Comparison of ENCODE assay signal across 8 mouse cellular contexts in the genomic region with DNA sequence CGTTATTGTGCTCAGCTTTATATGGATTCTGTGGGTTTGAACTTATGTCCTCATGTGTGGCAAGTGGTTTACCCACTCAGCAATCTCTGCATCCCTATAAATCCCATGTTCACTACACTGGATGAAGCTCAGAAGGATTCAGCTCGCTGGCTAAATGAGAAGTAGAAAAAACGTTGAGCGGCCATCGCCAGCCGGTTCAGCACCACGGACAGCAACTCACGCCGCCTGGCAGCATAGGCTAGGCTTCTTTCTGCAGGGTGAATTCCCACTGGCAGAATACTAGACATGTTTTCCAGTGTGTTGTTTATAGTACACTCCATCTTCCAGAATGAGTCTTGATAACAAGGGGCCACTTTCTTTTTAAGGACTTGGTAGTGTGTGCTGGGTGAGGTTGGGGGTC.
A peak's percentile ranks its signal among the peaks of the same experiment; 100 is the strongest.
DNase-seq lines count a peak whose midpoint lies in the region; ATAC-seq and TF ChIP-seq lines count a peak whose summit lies in the region.

No protein-coding gene starts in this region.

- no peak overlapping the region for H3K27ac ChIP-seq in heart, embryonic 11.5 days (ENCODE audit: low read depth, low read length)
- H3K27ac ChIP-seq in stomach, postnatal 0 days (replicated peaks) = no peak overlapping the region

- H3K9ac ChIP-seq in heart, embryonic 11.5 days (ENCODE audit: low read depth, low read length) = no peak overlapping the region
- no peak overlapping the region for H3K9ac ChIP-seq in stomach, postnatal 0 days (ENCODE audit: low read length)

- H3K4me1 ChIP-seq in heart, embryonic 11.5 days (ENCODE audit: control insufficient read depth, insufficient read depth, low read length) = no peaks in the 10 kb centered on the region
- no peaks in the 10 kb centered on the region for H3K4me1 ChIP-seq in stomach, postnatal 0 days (replicated peaks; ENCODE audit: control insufficient read depth, insufficient read depth)

- TF ChIP-seq EP300 in stomach, postnatal 0 days (optimal IDR thresholded peaks at IDR 0.05) = no peak

- WGBS in heart, embryonic 11.5 days (ENCODE audit: insufficient replicate concordance) = 7% methylated on average over 9 of the region's 9 CpGs
- WGBS in stomach, postnatal 0 days = 4% methylated on average over 9 of the region's 9 CpGs

- intact Hi-C loops in heart, postnatal 10 days (cut with DNase I) = no loop called here

- DNase-seq in heart, postnatal 10 days = peak; percentile 57 to 76
- DNase-seq in 3134 (ENCODE audit: extremely low read depth, insufficient read length, low spot score) = peak; percentile 32
- DNase-seq in adrenal gland, postnatal 14 days = peak; percentile 73
- peak; percentile 82 for DNase-seq in kidney, postnatal 10 days
- DNase-seq in stomach, postnatal 0 days (ENCODE audit: low spot score) = peak; percentile 64
- no peak for DNase-seq in right cerebral cortex, adult 18-20 months
- DNase-seq in layer of hippocampus, adult 8-10 months (ENCODE audit: low spot score in 2 of 2) = no peak

- no peak overlapping the region for H3K4me2 ChIP-seq in heart, embryonic 11.5 days
- H3K4me2 ChIP-seq in stomach, postnatal 0 days (replicated peaks; ENCODE audit: low read depth) = no peak overlapping the region

- H3K36me3 ChIP-seq in heart, embryonic 11.5 days (ENCODE audit: control insufficient read depth, insufficient read depth, low read length) = no peaks in the 10 kb centered on the region
- H3K36me3 ChIP-seq in stomach, postnatal 0 days (ENCODE audit: control insufficient read depth, insufficient read depth, low read length) = no peaks in the 10 kb centered on the region

- TF ChIP-seq CTCF in stomach, postnatal 0 days (IDR thresholded peaks at IDR 0.05; ENCODE audit: low read depth) = no peak

- no peaks in the 10 kb centered on the region for H3K9me3 ChIP-seq in heart, embryonic 11.5 days (replicated peaks; ENCODE audit: control insufficient read depth, low read length)
- H3K9me3 ChIP-seq in stomach, postnatal 0 days (ENCODE audit: control insufficient read depth, low read length) = no peaks in the 10 kb centered on the region

- no peak for ATAC-seq in heart, embryonic 11.5 days (replicated peaks; ENCODE audit: insufficient number of reproducible peaks, low FRiP score, low TSS enrichment)
- ATAC-seq in stomach, postnatal 0 days (ENCODE audit: low FRiP score, low TSS enrichment) = no peak

- H3K27me3 ChIP-seq in heart, embryonic 11.5 days (ENCODE audit: control insufficient read depth, insufficient read depth, low read length) = no peaks in the 10 kb centered on the region
- H3K27me3 ChIP-seq in stomach, postnatal 0 days (ENCODE audit: control insufficient read depth, insufficient read depth, low read length) = no peaks in the 10 kb centered on the region

- H3K4me3 ChIP-seq in heart, embryonic 11.5 days (ENCODE audit: low read depth, low read length) = no peak overlapping the region
- H3K4me3 ChIP-seq in stomach, postnatal 0 days (ENCODE audit: low read depth, low read length) = no peak overlapping the region

Comparison
In these comparisons a context has a peak if more than half of its experiments do, and no peak if none do; other contexts are left out.
1. DNase-seq: peak in heart, postnatal 10 days (2 of 2), 3134 (single experiment), adrenal gland, postnatal 14 days (single experiment), kidney, postnatal 10 days (single experiment) and stomach, postnatal 0 days (single experiment); none in right cerebral cortex, adult 18-20 months (single experiment) and layer of hippocampus, adult 8-10 months (0 of 2).